11 mouse cellular contexts compared by ENCODE assay signal in genomic region chr15:85734148-85734547, GRCm38 (mm10). TPM values are rescaled to one million over a fixed set of nuclear protein-coding genes. Genes with fewer than 3 reads are reported as not detected.
DNase-seq lines count a peak whose midpoint lies in the region; ATAC-seq and TF ChIP-seq lines count a peak whose summit lies in the region.
"Had no signal": no experiment of that assay in that cellular context is flagged by ENCODE, and none has a peak within 500 bp of the region (broad histone marks: within the 10 kb centered on the region; RNA-seq: fewer than 3 reads in every experiment).

No protein-coding gene starts in this region.

- no peak for ATAC-seq in forebrain, embryonic 16.5 days
- ATAC-seq in kidney, embryonic 14.5 days (ENCODE audit: low FRiP score, low TSS enrichment) = no peak
- no peak for ATAC-seq in embryonic facial prominence, embryonic 15.5 days (ENCODE audit: insufficient number of reproducible peaks, low FRiP score, low TSS enrichment, low read depth)
- no peak for ATAC-seq in liver, embryonic 14.5 days (ENCODE audit: insufficient read depth)

- H3K27ac ChIP-seq in forebrain, embryonic 10.5 days = no peak overlapping the region
- no peak overlapping the region for H3K27ac ChIP-seq in forebrain, embryonic 16.5 days (ENCODE audit: low read length)
- no peak overlapping the region for H3K27ac ChIP-seq in kidney, embryonic 14.5 days (ENCODE audit: low read depth, low read length)
- H3K27ac ChIP-seq in embryonic facial prominence, embryonic 15.5 days (replicated peaks) = no peak overlapping the region
- H3K27ac ChIP-seq in liver, embryonic 14.5 days = no peak overlapping the region

- H3K27me3 ChIP-seq in forebrain, embryonic 10.5 days (ENCODE audit: poor library complexity, severe bottlenecking) = peaks cover 91% of the 10 kb centered on the region
- peaks cover 51% of the 10 kb centered on the region for H3K27me3 ChIP-seq in forebrain, embryonic 16.5 days (replicated peaks; ENCODE audit: control insufficient read depth, insufficient read depth, low read length)
- peaks cover 47% of the 10 kb centered on the region for H3K27me3 ChIP-seq in kidney, embryonic 14.5 days (ENCODE audit: control insufficient read depth, insufficient read depth, low read length)
- peaks cover 53% of the 10 kb centered on the region for H3K27me3 ChIP-seq in embryonic facial prominence, embryonic 15.5 days
- peaks cover 29% of the 10 kb centered on the region for H3K27me3 ChIP-seq in liver, embryonic 14.5 days (ENCODE audit: control insufficient read depth, insufficient read depth, low read length)
- H3K27me3 ChIP-seq: Patski had no signal

- no peak for TF ChIP-seq CTCF in liver, embryonic 14.5 days (IDR thresholded peaks at IDR 0.05; ENCODE audit: low read depth)

- H3K4me3 ChIP-seq in forebrain, embryonic 10.5 days = peak overlapping the region; percentile 77
- no peak overlapping the region for H3K4me3 ChIP-seq in forebrain, embryonic 16.5 days (replicated peaks; ENCODE audit: low read length)
- H3K4me3 ChIP-seq in kidney, embryonic 14.5 days (ENCODE audit: low read length) = peak overlapping the region; percentile 66
- peak overlapping the region; percentile 73; the same call in 1 of the 2 replicates for H3K4me3 ChIP-seq in embryonic facial prominence, embryonic 15.5 days (replicated peaks)
- no peak overlapping the region for H3K4me3 ChIP-seq in liver, embryonic 14.5 days (ENCODE audit: insufficient read depth in 1 of 2, low read depth in 2 of 2, low read length in 2 of 2)

- no peak for TF ChIP-seq EP300 in liver, embryonic 14.5 days (IDR thresholded peaks at IDR 0.05; ENCODE audit: low read depth)

- H3K4me1 ChIP-seq in forebrain, embryonic 10.5 days = peaks cover 19% of the 10 kb centered on the region
- H3K4me1 ChIP-seq in forebrain, embryonic 16.5 days (replicated peaks; ENCODE audit: control insufficient read depth, insufficient read depth, low read length) = peaks cover 13% of the 10 kb centered on the region
- no peaks in the 10 kb centered on the region; the same call in 1 of the 2 replicates for H3K4me1 ChIP-seq in kidney, embryonic 14.5 days (ENCODE audit: control insufficient read depth, insufficient read depth, low read length)
- H3K4me1 ChIP-seq in embryonic facial prominence, embryonic 15.5 days = peaks cover 16% of the 10 kb centered on the region; the same call in 1 of the 2 replicates
- H3K4me1 ChIP-seq in liver, embryonic 14.5 days (replicated peaks; ENCODE audit: control insufficient read depth in 2 of 2, insufficient read depth in 2 of 2, low read length in 1 of 2) = peaks cover 0 to 13% of the 10 kb centered on the region in 2 experiments; a peak in 2 of 4 replicates

- no peak for DNase-seq in forebrain, embryonic 10.5 days (ENCODE audit: extremely low spot score, low spot score)
- DNase-seq in kidney, adult 11 months = no peak
- no peak for DNase-seq in liver, embryonic 14.5 days (ENCODE audit: low read depth in 3 of 3, low spot score in 3 of 3)
- DNase-seq in ovary, postnatal 36 days (ENCODE audit: low spot score) = no peak
- DNase-seq in left cerebral cortex, adult 8-10 months (ENCODE audit: low spot score in 2 of 2) = no peak
- DNase-seq: gastrocnemius, postnatal 14 days; right cerebral cortex, postnatal 4 days had no signal

- H3K9me3 ChIP-seq in forebrain, embryonic 10.5 days = no peaks in the 10 kb centered on the region
- H3K9me3 ChIP-seq in forebrain, embryonic 16.5 days (ENCODE audit: control insufficient read depth, low read length) = no peaks in the 10 kb centered on the region
- no peaks in the 10 kb centered on the region for H3K9me3 ChIP-seq in kidney, embryonic 14.5 days (ENCODE audit: control insufficient read depth, low read length)
- H3K9me3 ChIP-seq in embryonic facial prominence, embryonic 15.5 days (replicated peaks) = no peaks in the 10 kb centered on the region
- no peaks in the 10 kb centered on the region for H3K9me3 ChIP-seq in liver, embryonic 14.5 days (ENCODE audit: control insufficient read depth, low read length)

- 38% methylated on average over 8 of the region's 8 CpGs for WGBS in forebrain, embryonic 10.5 days
- 34% methylated on average over 8 of the region's 8 CpGs for WGBS in forebrain, embryonic 16.5 days
- WGBS in kidney, embryonic 14.5 days = 35% methylated on average over 8 of the region's 8 CpGs
- WGBS in embryonic facial prominence, embryonic 15.5 days = 39% methylated on average over 8 of the region's 8 CpGs
- 27% methylated on average over 8 of the region's 8 CpGs for WGBS in liver, embryonic 14.5 days (ENCODE audit: insufficient replicate concordance)

- no peak overlapping the region for H3K9ac ChIP-seq in forebrain, embryonic 16.5 days (replicated peaks; ENCODE audit: low read depth, low read length)
- 0 out of 2 replicates have a peak overlapping the region, but pooled peaks have one; percentile 40 for H3K9ac ChIP-seq in kidney, embryonic 14.5 days (ENCODE audit: low read depth, low read length)
- no peak overlapping the region for H3K9ac ChIP-seq in embryonic facial prominence, embryonic 15.5 days
- no peak overlapping the region for H3K9ac ChIP-seq in liver, embryonic 14.5 days (replicated peaks)

- H3K4me2 ChIP-seq in forebrain, embryonic 16.5 days (ENCODE audit: low read length) = no peak overlapping the region
- H3K4me2 ChIP-seq in kidney, embryonic 14.5 days (replicated peaks; ENCODE audit: low read depth, low read length) = peak overlapping the region; percentile 83; the same call in 1 of the 2 replicates
- peak overlapping the region; percentile 91; the same call in 1 of the 2 replicates for H3K4me2 ChIP-seq in embryonic facial prominence, embryonic 15.5 days (replicated peaks)
- peak overlapping the region; percentile 52 for H3K4me2 ChIP-seq in liver, embryonic 14.5 days (ENCODE audit: low read depth)

- no peaks in the 10 kb centered on the region for H3K36me3 ChIP-seq in forebrain, embryonic 10.5 days (replicated peaks)
- no peaks in the 10 kb centered on the region for H3K36me3 ChIP-seq in forebrain, embryonic 16.5 days (ENCODE audit: control insufficient read depth, insufficient read depth)
- H3K36me3 ChIP-seq in kidney, embryonic 14.5 days (ENCODE audit: control insufficient read depth, insufficient read depth, low read length) = no peaks in the 10 kb centered on the region
- H3K36me3 ChIP-seq in embryonic facial prominence, embryonic 15.5 days = no peaks in the 10 kb centered on the region
- no peaks in the 10 kb centered on the region for H3K36me3 ChIP-seq in liver, embryonic 14.5 days (replicated peaks; ENCODE audit: control insufficient read depth, insufficient read depth, low read depth)

RNA-seq across cellular contexts. Expression of gene Ppara, which starts 0.6 kb away (rescaled TPM):
- polyA plus RNA-seq in forebrain, embryonic 10.5 days (2016; fragmentation: Nextera tagmentation; extraction: Ambion mirVana) = 0.11 and 0.20 TPM in 2 replicates
- polyA plus RNA-seq in forebrain, embryonic 16.5 days (2015; fragmentation: Nextera tagmentation; extraction: Ambion mirVana) = 0.90 and 1.6 TPM in 2 replicates
- 1.7 and 2.3 TPM in 2 replicates for polyA plus RNA-seq in kidney, embryonic 14.5 days (2014; fragmentation: Nextera tagmentation; extraction: Ambion mirVana)
- 3.6 and 5.0 TPM in 2 replicates for polyA plus RNA-seq in embryonic facial prominence, embryonic 15.5 days (2015; fragmentation: Nextera tagmentation; extraction: Ambion mirVana)
- 1.3 and 4.4 TPM in 2 replicates for polyA plus RNA-seq in liver, embryonic 14.5 days (2012; rRNA removed)
- polyA plus RNA-seq in liver, embryonic 14.5 days (2014; fragmentation: Nextera tagmentation; extraction: Ambion mirVana) = 6.9 and 8.0 TPM in 2 replicates
- total RNA-seq in left cerebral cortex, adult 8-10 months (2022) = 1 to 10 TPM; 2.8 to 3.6 (median 3.3) TPM

Comparison
In these comparisons a context has a peak if more than half of its experiments do, and no peak if none do; other contexts are left out.
1. H3K4me3 ChIP-seq: peak in forebrain, embryonic 10.5 days (single experiment), kidney, embryonic 14.5 days (single experiment) and embryonic facial prominence, embryonic 15.5 days (single experiment); none in forebrain, embryonic 16.5 days (single experiment) and liver, embryonic 14.5 days (0 of 2).